Mouse (Mus musculus) liver, embryonic 14.5 days (tissue): ENCODE data around the gene Pcyox1.

Source experiments
- CTCF ChIP-seq: IDR thresholded peaks from 2 replicates; pipeline ENCODE4 v1.5.1; 2016; ENCODE audit warnings: antibody characterized with exemption, low read depth, control low read depth
- EP300 ChIP-seq: IDR thresholded peaks from 2 replicates; pipeline ENCODE4 v1.6.1; 2016; ENCODE audit warnings: antibody characterized with exemption, low read depth

- TF ChIP-seq CTCF (no peak), EP300 (no peak)
Observed at GRCm38 (mm10) chr6:86418711-86419110, 21.8 kb upstream of the Pcyox1 start.
